In the genomic region with DNA sequence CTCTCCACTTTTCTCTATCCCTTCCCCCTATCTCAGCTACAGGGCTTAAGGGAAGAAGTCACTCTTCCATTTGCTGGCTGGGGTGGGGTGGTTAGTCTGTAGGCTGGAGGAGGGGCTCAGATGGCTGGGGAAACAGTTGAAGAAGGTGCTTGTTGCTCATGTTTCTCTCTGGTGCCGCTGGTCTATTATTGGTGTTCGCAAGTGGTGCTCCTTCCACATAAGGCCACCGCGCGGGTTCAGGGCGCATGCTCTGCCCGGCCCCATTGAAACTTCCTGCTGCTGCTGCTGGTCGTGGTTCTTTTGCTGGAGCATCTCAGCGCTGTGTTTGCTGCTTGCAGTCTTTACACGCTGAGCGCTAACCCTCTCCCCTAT, we compare ENCODE assay signal across 8 mouse cellular contexts. TPM values are rescaled to one million over a fixed set of nuclear protein-coding genes. Genes with fewer than 3 reads are reported as not detected.
DNase-seq lines count a peak whose midpoint lies in the region; ATAC-seq and TF ChIP-seq lines count a peak whose summit lies in the region.

No protein-coding gene starts in this region.

- H3K4me1 ChIP-seq in embryonic facial prominence, embryonic 14.5 days (ENCODE audit: control insufficient read depth, insufficient read depth, low read length): 0 out of 2 replicates have a peak, but pooled peaks cover 3% of the 10 kb centered on the region
- H3K4me1 ChIP-seq in heart, adult 2 months (ENCODE audit: control insufficient read depth, insufficient read depth, low read length): peaks cover 4% of the 10 kb centered on the region; the same call in 1 of the 2 replicates
- H3K4me1 ChIP-seq in limb, embryonic 13.5 days: peaks cover 23% of the 10 kb centered on the region
- peaks cover 14% of the 10 kb centered on the region for H3K4me1 ChIP-seq in midbrain, embryonic 16.5 days (ENCODE audit: control insufficient read depth, insufficient read depth, low read length)

- TF ChIP-seq CTCF in heart, adult 2 months (IDR thresholded peaks at IDR 0.05): peak; percentile 53

- intact Hi-C loops in heart, adult 2 months (cut with DNase I): loop anchor here (1.0 to 10.0 kb wide), 2 partner anchors 54 to 157 kb away; no protein-coding TSS in a partner anchor

- H3K27ac ChIP-seq in embryonic facial prominence, embryonic 14.5 days (replicated peaks; ENCODE audit: low read depth, low read length): peak overlapping the region; percentile 99
- peak overlapping the region; percentile 85 for H3K27ac ChIP-seq in heart, adult 2 months
- H3K27ac ChIP-seq in limb, embryonic 13.5 days: peak overlapping the region; percentile 99
- peak overlapping the region; percentile 99 for H3K27ac ChIP-seq in midbrain, embryonic 16.5 days (ENCODE audit: low read length)

- ATAC-seq in embryonic facial prominence, embryonic 14.5 days (ENCODE audit: low read depth): peak; percentile 69
- ATAC-seq in limb, embryonic 13.5 days (ENCODE audit: low FRiP score, low read depth): peak; percentile 55
- ATAC-seq in midbrain, embryonic 16.5 days: peak; percentile 62

- no peaks in the 10 kb centered on the region for H3K27me3 ChIP-seq in embryonic facial prominence, embryonic 14.5 days (replicated peaks; ENCODE audit: control insufficient read depth, insufficient read depth, low read length)
- H3K27me3 ChIP-seq in heart, adult 2 months (ENCODE audit: control insufficient read depth, insufficient read depth, low read length): no peaks in the 10 kb centered on the region
- no peaks in the 10 kb centered on the region for H3K27me3 ChIP-seq in limb, embryonic 13.5 days
- no peaks in the 10 kb centered on the region for H3K27me3 ChIP-seq in midbrain, embryonic 16.5 days (ENCODE audit: control insufficient read depth, insufficient read depth, low read depth, low read length)

- WGBS in embryonic facial prominence, embryonic 14.5 days: 0% methylated on average over 11 of the region's 11 CpGs
- under 1% methylated on average over 11 of the region's 11 CpGs for WGBS in heart, adult 2 months
- WGBS in limb, embryonic 13.5 days: 1% methylated on average over 11 of the region's 11 CpGs
- WGBS in midbrain, embryonic 16.5 days: under 1% methylated on average over 11 of the region's 11 CpGs

- TF ChIP-seq EP300 in heart, adult 2 months (IDR thresholded peaks at IDR 0.05; ENCODE audit: insufficient read depth, low read depth, low read length): peak; percentile 46; the same call in 1 of the 2 replicates

- peaks cover 11% of the 10 kb centered on the region; the same call in 1 of the 2 replicates for H3K36me3 ChIP-seq in embryonic facial prominence, embryonic 14.5 days (ENCODE audit: control insufficient read depth, insufficient read depth, low read length)
- H3K36me3 ChIP-seq in heart, adult 2 months (ENCODE audit: control insufficient read depth, insufficient read depth, low read length): no peaks in the 10 kb centered on the region; the same call in 1 of the 2 replicates
- H3K36me3 ChIP-seq in limb, embryonic 13.5 days: peaks cover 3% of the 10 kb centered on the region; the same call in 1 of the 2 replicates
- H3K36me3 ChIP-seq in midbrain, embryonic 16.5 days (ENCODE audit: control insufficient read depth, insufficient read depth, low read length): no peaks in the 10 kb centered on the region

- peak overlapping the region; percentile 100 for H3K4me3 ChIP-seq in embryonic facial prominence, embryonic 14.5 days (ENCODE audit: low read depth, low read length)
- H3K4me3 ChIP-seq in heart, adult 2 months: peak overlapping the region; percentile 95
- H3K4me3 ChIP-seq in limb, embryonic 13.5 days: peak overlapping the region; percentile 100
- H3K4me3 ChIP-seq in midbrain, embryonic 16.5 days (ENCODE audit: low read depth, low read length): peak overlapping the region; percentile 100

- peak; percentile 94 for DNase-seq in 416B (ENCODE audit: low read depth)
- DNase-seq in adrenal gland, postnatal 25 days: peak; percentile 86
- peak; percentile 94 for DNase-seq in embryonic facial prominence, embryonic 14.5 days (ENCODE audit: low spot score)
- DNase-seq in heart, adult 2 months: peak; percentile 83 to 89
- peak; percentile 81 to 88 for DNase-seq in kidney, adult 8-10 months
- DNase-seq in spleen, postnatal 36 days (ENCODE audit: low spot score in 2 of 2): peak; percentile 89 to 90

- peak; percentile 81 for TF ChIP-seq POLR2A in heart, adult 2 months (IDR thresholded peaks at IDR 0.05; ENCODE audit: insufficient read depth, low read depth, low read length)

- H3K79me2 ChIP-seq in heart, adult 2 months (replicated peaks; ENCODE audit: control insufficient read depth, insufficient read depth, low read length): peaks cover 5% of the 10 kb centered on the region; the same call in 1 of the 2 replicates

- H3K9ac ChIP-seq in embryonic facial prominence, embryonic 14.5 days (ENCODE audit: low read depth, low read length): peak overlapping the region; percentile 100
- H3K9ac ChIP-seq in heart, adult 2 months (ENCODE audit: low read depth, low read length): peak overlapping the region; percentile 96
- peak overlapping the region; percentile 100 for H3K9ac ChIP-seq in limb, embryonic 13.5 days
- H3K9ac ChIP-seq in midbrain, embryonic 16.5 days (ENCODE audit: low read depth, low read length): peak overlapping the region; percentile 100

- peak overlapping the region; percentile 57 for H3K4me2 ChIP-seq in embryonic facial prominence, embryonic 14.5 days (ENCODE audit: low read depth, low read length)
- H3K4me2 ChIP-seq in limb, embryonic 13.5 days (replicated peaks): peak overlapping the region; percentile 81
- peak overlapping the region; percentile 84 for H3K4me2 ChIP-seq in midbrain, embryonic 16.5 days (ENCODE audit: low read length)

- H3K9me3 ChIP-seq in embryonic facial prominence, embryonic 14.5 days (ENCODE audit: control insufficient read depth, low read length): 0 out of 2 replicates have a peak, but pooled peaks cover 3% of the 10 kb centered on the region
- no peaks in the 10 kb centered on the region for H3K9me3 ChIP-seq in limb, embryonic 13.5 days
- H3K9me3 ChIP-seq in midbrain, embryonic 16.5 days (replicated peaks; ENCODE audit: control insufficient read depth, low read length, poor library complexity, severe bottlenecking): no peaks in the 10 kb centered on the region

RNA-seq across cellular contexts. Expression of gene Rsf1, which starts 1.1 kb away (rescaled TPM):
- 30.6 and 32.0 TPM in 2 replicates for total RNA-seq in adrenal gland, postnatal 25 days (2021)
- 18.0 and 20.8 TPM in 2 replicates for polyA plus RNA-seq in embryonic facial prominence, embryonic 14.5 days (2014; fragmentation: Nextera tagmentation; extraction: Ambion mirVana)
- 10 to 100 TPM; 14.6 to 15.7 TPM for total RNA-seq in heart, adult 2 months (2021)
- 1.5 and 3.0 TPM in 2 replicates for polyA plus RNA-seq in heart, adult 2 months (2012; rRNA removed)
- 31.1 and 32.1 TPM in 2 replicates for polyA plus RNA-seq in limb, embryonic 13.5 days (2015; fragmentation: Nextera tagmentation; extraction: Ambion mirVana)
- 26.9 and 35.6 TPM in 2 replicates for polyA plus RNA-seq in midbrain, embryonic 16.5 days (2015; fragmentation: Nextera tagmentation; extraction: Ambion mirVana)

RNA-seq across cellular contexts. Expression of gene Aamdc, which starts 1.5 kb away (rescaled TPM):
- 32.2 and 36.8 TPM in 2 replicates for total RNA-seq in adrenal gland, postnatal 25 days (2021)
- 87.4 and 92.1 TPM in 2 replicates for polyA plus RNA-seq in embryonic facial prominence, embryonic 14.5 days (2014; fragmentation: Nextera tagmentation; extraction: Ambion mirVana)
- total RNA-seq in heart, adult 2 months (2021): 10 to 100 TPM; 61.0 to 67.7 TPM
- polyA plus RNA-seq in heart, adult 2 months (2012; rRNA removed): 62.6 and 77.1 TPM in 2 replicates
- polyA plus RNA-seq in limb, embryonic 13.5 days (2015; fragmentation: Nextera tagmentation; extraction: Ambion mirVana): 82.3 and 86.6 TPM in 2 replicates
- 52.6 and 53.8 TPM in 2 replicates for polyA plus RNA-seq in midbrain, embryonic 16.5 days (2015; fragmentation: Nextera tagmentation; extraction: Ambion mirVana)

Comparison
In these comparisons a context has a peak if more than half of its experiments do, and no peak if none do; other contexts are left out.
1. Peak in every context shown above with its lines: DNase-seq, ATAC-seq, H3K4me3 ChIP-seq and H3K27ac ChIP-seq.